Mouse (Mus musculus) heart, postnatal 0 days (tissue): ENCODE data around the gene Tbxas1. TPM values are rescaled to one million over a fixed set of nuclear protein-coding genes. Genes with fewer than 3 reads are reported as not detected.
A peak's percentile ranks its signal among the peaks of the same experiment; 100 is the strongest.

Source experiments
- ATAC-seq: fragments of 200-750 bp; cut with Nextera tagmentation; 2 replicates; pipeline ENCODE4 v1.8.0; 2017; ENCODE audit warnings: low read depth, moderate number of reproducible peaks, moderate library complexity; ENCODE audit not compliant: insufficient read depth
- DNase-seq: peaks from one replicate; pipeline ENCODE4 v3.0.0-alpha.2; 2016; ENCODE audit warnings: low spot score
- H3K27ac ChIP-seq: fragments of 300-500 bp; sonication (generic); 2 replicates; pipeline ENCODE4 v1.5.1; 2014; ENCODE audit warnings: low read depth, mild to moderate bottlenecking
- H3K27me3 ChIP-seq: fragments of 300-500 bp; sonication (generic); 2 replicates; pipeline ENCODE4 v1.6.1; 2014; ENCODE audit warnings: low read length, mixed read lengths; ENCODE audit not compliant: control insufficient read depth, insufficient read depth
- H3K36me3 ChIP-seq: fragments of 300-500 bp; sonication (generic); replicated peaks from 2 replicates; pipeline ENCODE4 v1.6.1; 2014; ENCODE audit warnings: low read length, mixed read lengths; ENCODE audit not compliant: control insufficient read depth, insufficient read depth
- H3K4me1 ChIP-seq: fragments of 300-500 bp; sonication (generic); 2 replicates; pipeline ENCODE4 v1.6.1; 2014; ENCODE audit warnings: antibody characterized with exemption; ENCODE audit not compliant: control insufficient read depth, insufficient read depth
- H3K4me2 ChIP-seq: fragments of 300-500 bp; sonication (generic); 2 replicates; pipeline ENCODE4 v1.6.1; 2014; ENCODE audit warnings: low read depth, mild to moderate bottlenecking, low read length, moderate library complexity
- H3K4me3 ChIP-seq: fragments of 300-500 bp; sonication (generic); 2 replicates; pipeline ENCODE4 v1.5.1; 2014; ENCODE audit warnings: low read depth, low read length
- H3K9ac ChIP-seq: fragments of 300-500 bp; sonication (generic); replicated peaks from 2 replicates; pipeline ENCODE4 v1.6.1; 2014; ENCODE audit warnings: low read depth, low read length, mixed read lengths
- H3K9me3 ChIP-seq: fragments of 300-500 bp; sonication (generic); replicated peaks from 2 replicates; pipeline ENCODE4 v1.6.1; 2016; ENCODE audit warnings: low read length; ENCODE audit not compliant: control insufficient read depth
- CTCF ChIP-seq: IDR thresholded peaks from 2 replicates; pipeline ENCODE4 v1.5.1; 2016; ENCODE audit warnings: antibody characterized with exemption, control low read depth, low read depth
- EP300 ChIP-seq: IDR thresholded peaks from 2 replicates; pipeline ENCODE4 v1.6.1; 2016; ENCODE audit warnings: antibody characterized with exemption, low read depth
- WGBS: fragments of 180-500 bp; shearing (Covaris S2); extraction: QIAGEN DNeasy Blood & Tissue Kit; methylation state at CpG from one replicate; pipeline ENCODE4 v1.1.7; 2014; 5-methylcytosine and 5-hydroxymethylcytosine counted together
- polyA plus RNA-seq: library from polyadenylated mRNA; unstranded; fragments of >200 nt; fragmentation: Nextera tagmentation; extraction: Ambion mirVana; gene quantifications from 2 replicates; pipeline ENCODE4 v1.2.1, GENCODE M21; 2015
- total RNA-seq: library from RNA; depleted of rRNA; stranded (reverse); fragments of >200 nt; gene quantifications from 2 replicates; pipeline ENCODE4 v1.2.3, GENCODE M21; 2014; ENCODE audit warnings: low replicate concordance

Gene Tbxas1
- total and polyA plus RNA-seq, 2 experiments from 2014 or later: 0.64 to 1.6 TPM

- ATAC-seq: no peak
Measured at GRCm38 (mm10) chr6:38833721-38834120, 41.5 kb upstream of the Tbxas1 start.

GRCm38 (mm10) chr6:38834727-38835126 lies 40.5 kb upstream of the Tbxas1 start:
- H3K9me3 ChIP-seq: no peaks in the 10 kb centered on the region
- H3K4me2 ChIP-seq: no peak overlapping the region
- no peaks in the 10 kb centered on the region for H3K36me3 ChIP-seq
- no peak overlapping the region for H3K9ac ChIP-seq
- WGBS: 69% methylated on average over 2 of the region's 2 CpGs
- H3K27me3 ChIP-seq: no peaks in the 10 kb centered on the region
- ATAC-seq: no peak
- TF ChIP-seq EP300 (no peak), CTCF (no peak)
- H3K27ac ChIP-seq: peak overlapping the region; percentile 77
- H3K4me1 ChIP-seq: peaks cover 20% of the 10 kb centered on the region
- H3K4me3 ChIP-seq: no peak overlapping the region
- DNase-seq: no peak

More at GRCm38 (mm10) chr6:38833721-38834120, 41.5 kb upstream of the Tbxas1 start:
- no peak for TF ChIP-seq EP300
- no peak for TF ChIP-seq CTCF
- WGBS: 94% methylated on average over 3 of the region's 3 CpGs
- Histone ChIP-seq H3K9ac (no peak overlapping the region), H3K27me3 (no peaks in the 10 kb centered on the region), H3K36me3 (no peaks in the 10 kb centered on the region), H3K4me3 (no peak overlapping the region), H3K4me1 (peaks cover 20% of the 10 kb centered on the region), H3K9me3 (no peaks in the 10 kb centered on the region), H3K27ac (no peak overlapping the region), H3K4me2 (no peak overlapping the region)
- DNase-seq: no peak

DNA sequence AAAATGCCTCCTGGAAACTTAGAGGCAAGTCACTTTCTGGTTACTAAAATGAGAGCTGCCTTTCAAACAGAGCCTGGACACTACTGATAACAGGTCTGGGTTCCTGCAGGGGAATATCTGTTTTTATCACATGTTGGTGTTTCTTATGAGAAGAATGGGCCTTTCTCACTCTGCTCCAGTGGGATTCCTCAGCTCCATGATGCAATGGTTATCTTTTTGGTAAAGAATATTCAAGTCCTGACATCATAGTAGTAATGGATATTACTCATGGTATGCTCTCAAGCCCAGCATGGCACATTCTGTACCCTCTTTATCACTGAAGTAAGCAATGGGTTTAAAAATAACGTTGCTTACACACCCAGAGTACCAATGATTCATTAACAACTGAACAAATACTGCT lies 40.0 kb upstream of the Tbxas1 start:
- H3K4me1 ChIP-seq: peaks cover 20% of the 10 kb centered on the region

DNA sequence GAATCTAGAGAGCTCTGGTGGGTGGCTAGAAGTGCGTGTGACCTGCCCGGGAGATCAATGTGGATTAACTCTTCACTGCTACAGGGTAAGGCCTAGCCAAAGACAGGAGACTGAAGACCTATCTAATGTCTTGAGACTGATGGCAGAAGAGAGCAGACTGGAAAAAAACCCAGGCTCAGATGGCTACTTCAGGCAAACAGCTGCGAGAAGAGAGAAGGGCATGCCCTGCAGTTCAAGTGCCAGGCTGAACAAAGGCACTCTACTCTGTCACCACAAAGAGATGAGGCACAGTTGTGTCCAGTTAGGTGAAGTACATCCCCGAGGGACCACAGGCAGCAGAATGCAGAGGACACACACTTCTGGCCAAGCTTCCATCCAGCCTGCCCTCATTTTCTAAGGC lies 37.1 kb upstream of the Tbxas1 start:
- H3K27me3 ChIP-seq: no peaks in the 10 kb centered on the region
- no peak for ATAC-seq
- no peak for DNase-seq
- H3K4me1 ChIP-seq: peaks cover 42% of the 10 kb centered on the region
- WGBS: 44% methylated on average over 4 of the region's 4 CpGs
- H3K36me3 ChIP-seq: no peaks in the 10 kb centered on the region
- H3K9ac ChIP-seq: no peak overlapping the region
- H3K27ac ChIP-seq: peak overlapping the region; percentile 50
- H3K4me2 ChIP-seq: no peak overlapping the region
- no peak for TF ChIP-seq CTCF
- TF ChIP-seq EP300: no peak
- H3K4me3 ChIP-seq: no peak overlapping the region
- H3K9me3 ChIP-seq: no peaks in the 10 kb centered on the region

More for the DNA sequence above, 40.0 kb upstream of the Tbxas1 start:
- peak; percentile 84 for ATAC-seq
- H3K9me3 ChIP-seq: no peaks in the 10 kb centered on the region
- H3K36me3 ChIP-seq: no peaks in the 10 kb centered on the region
- DNase-seq: peak; percentile 77
- peak overlapping the region; percentile 77 for H3K27ac ChIP-seq
- TF ChIP-seq CTCF: no peak
- TF ChIP-seq EP300: peak; percentile 91; the same call in 1 of the 2 replicates
- H3K4me3 ChIP-seq: no peak overlapping the region
- WGBS: 12% methylated on average over 1 of the region's 1 CpGs
- no peak overlapping the region for H3K9ac ChIP-seq
- no peaks in the 10 kb centered on the region for H3K27me3 ChIP-seq
- no peak overlapping the region for H3K4me2 ChIP-seq

- Histone ChIP-seq H3K4me2 (no peak overlapping the region), H3K4me1 (peaks cover 40% of the 10 kb centered on the region), H3K9me3 (no peaks in the 10 kb centered on the region), H3K9ac (no peak overlapping the region), H3K4me3 (no peak overlapping the region), H3K27me3 (no peaks in the 10 kb centered on the region), H3K36me3 (no peaks in the 10 kb centered on the region), H3K27ac (no peak overlapping the region)
- no peak for TF ChIP-seq EP300
- no peak for TF ChIP-seq CTCF
- 56% methylated on average over 4 of the region's 4 CpGs for WGBS
- no peak for ATAC-seq
- DNase-seq: no peak
Measured at GRCm38 (mm10) chr6:38839891-38840290, 35.3 kb upstream of the Tbxas1 start.

DNA sequence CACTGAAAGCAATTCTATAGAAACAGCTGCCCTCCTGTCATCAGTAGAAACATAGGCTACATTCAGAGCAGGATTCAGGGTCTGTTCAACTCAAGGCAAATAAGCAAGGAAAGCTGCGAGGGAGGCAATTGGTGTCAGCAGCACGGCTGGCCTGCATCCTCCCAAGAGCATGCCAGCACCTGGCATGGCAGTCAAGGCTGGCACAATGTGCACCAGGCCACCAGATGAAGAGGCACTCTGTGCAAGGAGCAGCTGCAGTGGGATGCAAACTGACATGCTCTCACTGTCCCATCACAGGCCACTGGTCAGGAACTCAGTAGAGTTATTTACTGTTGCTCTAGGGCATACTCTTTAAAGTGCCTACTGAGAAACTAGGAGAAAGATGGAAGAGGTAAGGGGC lies 34.8 kb upstream of the Tbxas1 start:
- no peaks in the 10 kb centered on the region for H3K27me3 ChIP-seq
- 80% methylated on average over 2 of the region's 2 CpGs for WGBS
- peak overlapping the region; percentile 32; the same call in 1 of the 2 replicates for H3K27ac ChIP-seq
- no peaks in the 10 kb centered on the region for H3K36me3 ChIP-seq
- H3K4me2 ChIP-seq: no peak overlapping the region
- TF ChIP-seq CTCF: no peak
- TF ChIP-seq EP300: no peak
- no peak overlapping the region for H3K9ac ChIP-seq
- ATAC-seq (no peak), DNase-seq (no peak)
- peaks cover 40% of the 10 kb centered on the region for H3K4me1 ChIP-seq
- no peaks in the 10 kb centered on the region for H3K9me3 ChIP-seq
- H3K4me3 ChIP-seq: no peak overlapping the region
